Mouse (Mus musculus): Measurements from ENCODE around the gene Obox8.

Gene Obox8

GRCm38 (mm10) chr7:14333457-14333856 lies at the start of gene Obox8:
TSS of gene Obox8 (minus strand) at chr7:14333557.
- no peak for DNase-seq (ENCODE audit: low spot score in 2 of 2)

GRCm38 (mm10) chr7:14317209-14317608 lies 16.1 kb downstream of the Obox8 start:
- no peak for DNase-seq (ENCODE audit: low spot score in 2 of 2)

GRCm38 (mm10) chr7:14308671-14309070 lies 24.7 kb downstream of the Obox8 start:
- DNase-seq (ENCODE audit: low spot score in 2 of 2) = no peak

- DNase-seq (ENCODE audit: low spot score in 2 of 2) = no peak
These were observed 25.8 kb downstream of the Obox8 start for GRCm38 (mm10) chr7:14307571-14307970.

Measured in urinary bladder, postnatal 36 days (tissue).